Mouse (Mus musculus): ENCODE measurements around the gene Irf3. TPM values are rescaled to one million over a fixed set of nuclear protein-coding genes. Genes with fewer than 3 reads are reported as not detected.

The Irf3 gene
- total RNA-seq, 2 experiments from 2014 or later, result 104 to 150 TPM

GRCm38 (mm10) chr7:45025601-45026220 lies 28.3 kb downstream of the Irf3 start:
- ATAC-seq (replicated peaks; ENCODE audit: low FRiP score, low TSS enrichment, poor library complexity, severe bottlenecking), result no peak

GRCm38 (mm10) chr7:45026256-45026655 lies 28.8 kb downstream of the Irf3 start:
- ATAC-seq (replicated peaks; ENCODE audit: low FRiP score, low TSS enrichment, poor library complexity, severe bottlenecking), result no peak

GRCm38 (mm10) chr7:45027761-45028160 lies 30.3 kb downstream of the Irf3 start:
- no peak for ATAC-seq (replicated peaks; ENCODE audit: low FRiP score, low TSS enrichment, poor library complexity, severe bottlenecking)

- no peak for ATAC-seq (replicated peaks; ENCODE audit: low FRiP score, low TSS enrichment, poor library complexity, severe bottlenecking)
These were observed 30.9 kb downstream of the Irf3 start for GRCm38 (mm10) chr7:45028351-45028750.

- no peak for ATAC-seq (replicated peaks; ENCODE audit: low FRiP score, low TSS enrichment, poor library complexity, severe bottlenecking)
These were observed 32.5 kb downstream of the Irf3 start for GRCm38 (mm10) chr7:45029995-45030394.

- ATAC-seq (replicated peaks; ENCODE audit: low FRiP score, low TSS enrichment, poor library complexity, severe bottlenecking), result no peak
These were observed 33.4 kb downstream of the Irf3 start for GRCm38 (mm10) chr7:45030857-45031256.

GRCm38 (mm10) chr7:45033722-45034359 lies 36.4 kb downstream of the Irf3 start:
- no peak for ATAC-seq (replicated peaks; ENCODE audit: low FRiP score, low TSS enrichment, poor library complexity, severe bottlenecking)

- no peak for ATAC-seq (replicated peaks; ENCODE audit: low FRiP score, low TSS enrichment, poor library complexity, severe bottlenecking)
These were observed 38.2 kb downstream of the Irf3 start for GRCm38 (mm10) chr7:45035631-45036030.

GRCm38 (mm10) chr7:45036702-45037101 lies 39.3 kb downstream of the Irf3 start:
- no peak for ATAC-seq (replicated peaks; ENCODE audit: low FRiP score, low TSS enrichment, poor library complexity, severe bottlenecking)

DNA sequence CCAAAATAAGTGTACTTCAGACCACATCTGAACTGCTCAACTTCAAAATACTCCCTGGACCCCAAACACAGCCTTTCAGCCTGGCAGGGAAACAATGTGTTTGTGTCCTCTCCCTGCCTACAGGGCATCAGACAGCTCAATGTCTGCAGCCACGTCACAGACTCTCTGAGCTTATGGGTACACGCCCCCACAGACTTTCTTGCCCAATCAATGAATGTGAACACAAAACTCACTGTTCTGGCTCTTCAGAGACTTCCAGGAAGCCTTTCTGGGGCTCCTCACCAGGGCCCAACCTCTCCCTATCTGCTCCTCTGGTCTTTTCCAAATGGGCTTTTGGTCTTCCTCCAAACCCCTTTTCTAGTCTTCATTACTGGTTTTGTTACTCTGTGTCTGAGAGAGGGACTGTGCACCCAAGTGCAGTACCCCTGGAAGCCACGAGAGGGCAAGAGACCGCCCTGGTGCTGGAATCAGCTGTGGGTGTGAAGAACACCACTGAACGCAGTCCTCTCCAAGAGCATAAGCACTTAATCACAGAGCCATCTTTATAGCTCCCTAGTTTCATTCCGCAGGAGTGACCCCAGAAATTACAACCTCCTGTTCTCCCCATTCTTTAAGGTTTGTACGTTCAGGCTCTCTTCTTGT lies 40.4 kb downstream of the Irf3 start:
- ATAC-seq (replicated peaks; ENCODE audit: low FRiP score, low TSS enrichment, poor library complexity, severe bottlenecking), result peak; percentile 86

- ATAC-seq (replicated peaks; ENCODE audit: low FRiP score, low TSS enrichment, poor library complexity, severe bottlenecking), result no peak
These were observed 41.0 kb downstream of the Irf3 start for GRCm38 (mm10) chr7:45038411-45038810.

- no peak for ATAC-seq (replicated peaks; ENCODE audit: low FRiP score, low TSS enrichment, poor library complexity, severe bottlenecking)
These were observed 43.4 kb downstream of the Irf3 start for GRCm38 (mm10) chr7:45040851-45041250.

DNA sequence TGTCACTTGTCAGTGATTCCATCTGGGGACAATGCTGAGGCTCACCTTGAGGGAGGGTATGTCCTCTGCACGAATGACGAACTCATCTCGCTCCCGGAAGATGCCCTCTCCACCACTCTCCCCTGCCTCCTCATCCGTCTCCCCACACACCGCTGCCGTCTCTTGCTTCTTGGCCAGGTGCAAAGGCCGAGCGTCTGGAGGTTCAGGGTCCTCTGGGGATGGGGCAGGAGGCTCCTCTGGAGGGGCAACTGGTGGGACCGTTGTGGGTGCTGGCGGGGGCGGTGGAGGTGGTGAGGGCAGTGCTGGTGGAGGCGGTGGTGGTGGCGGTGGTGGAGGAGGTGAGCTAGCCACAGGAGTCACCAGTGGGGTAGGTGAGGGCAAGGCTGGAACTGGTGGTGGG lies 45.9 kb downstream of the Irf3 start:
- ATAC-seq (replicated peaks; ENCODE audit: low FRiP score, low TSS enrichment, poor library complexity, severe bottlenecking), result no peak

GRCm38 (mm10) chr7:45045741-45046140 lies 48.3 kb downstream of the Irf3 start:
- ATAC-seq (replicated peaks; ENCODE audit: low FRiP score, low TSS enrichment, poor library complexity, severe bottlenecking), result no peak

DNA sequence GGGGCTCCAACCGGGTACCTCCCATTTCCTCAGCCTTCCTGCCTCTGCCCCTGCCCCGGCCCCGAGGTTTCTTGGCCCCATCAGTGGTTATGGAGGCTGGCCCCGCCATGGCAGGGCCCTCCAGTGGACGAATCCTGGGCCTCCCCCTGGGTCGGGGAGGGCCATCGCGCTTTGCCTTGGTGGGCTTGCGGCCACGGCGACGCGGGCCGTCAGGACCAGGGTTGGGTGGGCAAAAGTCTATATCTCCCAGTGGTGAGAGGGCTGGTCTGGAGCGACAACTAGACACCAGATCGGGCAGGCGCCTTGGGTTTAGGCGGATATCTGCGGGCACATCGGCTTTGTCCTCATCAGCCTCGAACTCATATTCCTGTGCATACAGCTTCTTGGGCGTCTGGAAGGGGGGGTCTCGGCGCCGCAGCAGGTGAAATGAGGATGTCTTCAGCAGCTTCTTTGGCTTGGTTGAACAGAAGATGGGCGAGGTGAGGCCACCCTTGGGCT lies 49.5 kb downstream of the Irf3 start:
- no peak for ATAC-seq (replicated peaks; ENCODE audit: low FRiP score, low TSS enrichment, poor library complexity, severe bottlenecking)

DNA sequence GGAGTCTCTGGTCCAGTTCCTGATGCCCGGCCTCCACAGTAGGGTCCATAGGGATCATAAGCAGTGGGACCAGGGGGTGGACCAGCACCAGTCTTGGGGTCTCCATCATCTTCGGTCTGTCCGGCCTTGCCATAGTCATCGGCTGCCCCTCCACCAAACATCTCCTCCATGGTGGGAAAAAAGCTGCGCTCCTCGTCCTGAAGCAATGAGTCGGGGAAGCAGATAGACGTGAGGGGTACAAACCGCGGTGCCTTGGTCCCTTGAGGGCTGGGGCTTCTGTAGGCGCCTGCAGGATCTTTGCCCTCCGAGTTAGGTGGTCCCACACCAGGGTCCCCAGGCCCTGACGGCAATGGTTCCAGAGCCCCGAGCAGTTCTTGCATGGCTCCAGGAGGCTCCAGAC lies 50.0 kb downstream of the Irf3 start:
- no peak for ATAC-seq (replicated peaks; ENCODE audit: low FRiP score, low TSS enrichment, poor library complexity, severe bottlenecking)

DNA sequence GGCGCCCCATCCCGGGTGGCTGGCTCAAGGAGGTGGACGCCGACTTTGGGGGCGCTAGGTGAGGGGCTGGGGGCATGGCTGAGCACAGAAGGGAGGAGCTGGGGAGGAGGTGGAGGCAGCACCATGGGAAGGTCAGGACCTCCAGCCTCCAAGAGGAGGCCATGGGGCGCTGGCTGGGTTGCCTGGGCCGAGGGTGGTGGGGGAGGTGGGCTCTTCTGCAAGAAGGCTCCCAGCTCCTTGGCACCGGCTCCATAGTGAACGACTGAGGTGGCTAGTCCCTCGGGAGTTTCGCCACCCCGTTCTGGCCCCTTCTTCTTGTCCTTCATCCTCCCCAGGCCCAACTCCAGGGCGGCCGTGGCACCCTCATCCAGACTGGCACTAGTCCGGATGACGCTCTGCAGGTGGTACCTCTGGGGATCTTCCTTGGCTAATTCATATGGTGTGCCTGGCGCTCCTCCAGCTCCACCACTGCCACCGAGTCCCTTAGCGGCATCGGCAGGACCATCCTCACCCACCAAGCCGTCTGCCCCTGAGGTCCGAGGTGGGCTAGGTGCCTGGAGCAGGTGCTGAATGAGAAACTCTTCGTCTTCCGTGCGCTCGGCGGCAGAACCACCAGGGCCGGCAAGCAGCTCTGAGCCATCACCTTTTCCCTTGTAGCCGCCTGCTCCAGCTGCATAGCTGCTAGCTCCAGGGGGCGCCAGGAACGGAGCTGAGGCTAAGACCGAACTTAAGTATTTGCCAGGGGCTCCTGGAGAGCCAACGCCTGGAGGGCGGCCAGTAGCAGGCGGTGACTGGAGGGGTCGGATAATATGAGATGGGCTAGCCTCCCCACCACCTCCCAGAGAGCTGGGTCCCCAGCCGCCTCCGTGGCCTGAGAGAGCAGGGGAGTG lies 50.8 kb downstream of the Irf3 start:
- no peak for ATAC-seq (replicated peaks; ENCODE audit: low FRiP score, low TSS enrichment, poor library complexity, severe bottlenecking)

GRCm38 (mm10) chr7:45048923-45049657 lies 51.6 kb downstream of the Irf3 start:
- no peak for ATAC-seq (replicated peaks; ENCODE audit: low FRiP score, low TSS enrichment, poor library complexity, severe bottlenecking)

DNA sequence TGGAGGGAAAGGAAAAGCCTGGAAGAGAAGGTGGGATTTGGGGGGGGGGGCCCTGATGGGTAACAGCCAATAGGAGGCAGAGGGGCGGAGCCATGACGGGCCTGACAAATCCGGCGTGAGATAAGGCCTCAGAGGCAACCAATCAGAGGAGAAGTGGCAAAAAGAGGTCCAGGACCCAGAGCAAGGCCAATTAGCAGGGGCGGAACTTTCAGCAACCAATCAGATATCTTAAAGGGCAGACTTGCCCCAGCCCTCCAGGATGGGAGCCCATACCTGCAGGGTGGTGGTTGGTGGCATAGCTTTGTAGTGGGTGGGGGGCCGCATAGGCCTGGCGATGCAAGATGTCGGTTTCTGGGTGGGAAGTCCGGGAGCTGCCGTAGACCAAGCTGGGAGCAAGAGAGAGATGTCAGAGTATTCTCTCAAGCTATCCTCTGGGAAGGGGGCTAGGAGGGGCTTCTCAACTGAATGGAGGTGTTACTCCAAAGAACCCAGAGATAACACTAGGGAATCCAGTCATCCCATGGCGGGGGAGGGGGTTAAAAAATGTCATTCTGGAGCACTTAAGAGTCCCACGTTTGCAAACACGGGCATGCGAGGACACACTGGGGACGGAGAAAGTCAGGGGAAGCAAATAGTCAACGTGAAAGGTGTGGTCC lies 53.6 kb downstream of the Irf3 start:
- ATAC-seq (replicated peaks; ENCODE audit: low FRiP score, low TSS enrichment, poor library complexity, severe bottlenecking), result peak; percentile 27

Measured in megakaryocyte-erythroid progenitor cell, adult 5-6 weeks (primary cell).